Mouse (Mus musculus) v-Abl transformed pro-B cells (cell line): ENCODE data around the gene Eif2ak2.

Experiments
- in situ Hi-C, 2 experiments: fragments of 400-800 bp; cut with MboI; formaldehyde crosslinking; loops; one replicate each; pipeline ENCODE4 v1.15.1; 2025; ENCODE audit not compliant: unreplicated experiment in 2 of 2

Eif2ak2 gene

GRCm38 (mm10) chr17:78882401-78883112, at the start of gene Eif2ak2:
Eif2ak2 (minus strand) TSS chr17:78882573.
- in situ Hi-C loops, result loop anchor here in 1 of 2 experiments (25.0 kb wide), 1 partner anchor 480 kb away; the partner anchor contains the start of gene Cdc42ep3

DNA sequence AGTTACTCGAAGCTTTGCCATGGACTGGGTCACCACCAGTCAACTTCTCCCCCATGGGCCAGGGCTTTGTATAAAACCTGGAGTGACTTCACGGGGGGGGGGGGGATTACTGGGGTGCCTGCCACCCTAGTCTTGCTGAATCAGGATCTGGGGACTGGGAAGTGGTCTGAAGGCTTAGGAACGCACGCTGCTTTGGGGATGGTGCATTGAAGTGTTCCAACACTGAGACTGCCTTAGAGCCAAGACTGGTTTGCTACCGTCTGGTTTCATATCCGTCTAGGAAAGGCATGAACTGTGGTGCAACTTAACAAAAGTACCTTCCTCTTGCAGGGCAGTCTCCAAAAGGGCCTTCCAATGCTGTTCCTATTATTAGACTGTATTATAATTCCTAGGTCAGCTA, 35.3 kb upstream of the Eif2ak2 start:
- in situ Hi-C loops, result loop anchor here in 1 of 2 experiments (25.0 kb wide), 1 partner anchor 445 kb away; the partner anchor contains the start of gene Cdc42ep3

GRCm38 (mm10) chr17:78916899-78917298, 34.5 kb upstream of the Eif2ak2 start:
- in situ Hi-C loops, result loop anchor here in 1 of 2 experiments (25.0 kb wide), 1 partner anchor 445 kb away; the partner anchor contains the start of gene Cdc42ep3

DNA sequence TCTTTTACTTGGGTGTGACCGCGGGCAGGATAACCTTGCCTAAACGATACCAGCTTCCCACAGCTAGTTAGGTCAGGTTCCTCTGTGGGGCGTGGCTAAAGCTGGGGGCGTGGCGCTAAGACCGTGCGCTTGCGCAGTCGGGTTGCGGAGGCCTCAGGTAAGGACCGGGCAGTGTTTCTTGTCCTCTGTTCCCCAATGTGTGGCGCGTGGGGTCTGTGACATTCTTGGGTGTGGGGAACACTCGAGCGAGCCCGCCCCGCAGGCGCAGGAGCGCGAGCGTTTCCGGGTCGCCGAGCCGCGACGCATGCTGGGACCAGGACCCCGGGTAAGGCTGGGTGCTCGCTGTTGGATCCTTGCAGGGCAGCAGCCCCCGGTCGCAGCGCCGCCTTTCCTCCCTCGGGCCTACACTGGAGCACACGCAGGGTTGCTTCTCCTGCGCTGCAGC, 34.0 kb upstream of the Eif2ak2 start, which contains the start of gene Cebpzos:
TSS of gene Cebpzos (plus strand) at position 132 of the 445 bp plus-strand sequence.
- in situ Hi-C loops, result loop anchor here in 1 of 2 experiments (25.0 kb wide), 1 partner anchor 446 kb away; the partner anchor contains the start of gene Cdc42ep3

DNA sequence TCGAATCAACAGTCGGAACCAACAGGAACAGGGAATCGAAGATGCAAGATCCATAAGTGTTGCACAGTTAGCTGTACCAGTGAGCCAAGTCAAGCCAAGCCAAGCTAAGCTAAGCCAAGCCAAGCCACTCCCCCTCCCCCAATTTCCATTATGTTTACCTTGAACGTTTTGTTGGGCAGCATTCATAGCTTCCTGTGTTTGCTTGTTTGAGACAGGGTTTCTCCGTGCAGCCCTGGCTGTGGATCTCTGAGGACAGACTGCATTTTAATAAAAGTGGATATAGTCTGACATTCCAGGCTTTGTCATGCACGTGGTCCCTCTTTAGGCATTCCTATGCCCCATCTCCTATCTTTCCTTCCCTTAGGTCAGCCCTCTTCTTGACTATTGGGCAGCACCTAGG, 33.4 kb upstream of the Eif2ak2 start:
- in situ Hi-C loops, result loop anchor here in 1 of 2 experiments (25.0 kb wide), 1 partner anchor 447 kb away; the partner anchor contains the start of gene Cdc42ep3

- in situ Hi-C loops, result loop anchor here in 1 of 2 experiments (25.0 kb wide), 1 partner anchor 448 kb away; the partner anchor contains the start of gene Cdc42ep3
Observed at GRCm38 (mm10) chr17:78913921-78914320, 31.5 kb upstream of the Eif2ak2 start.

DNA sequence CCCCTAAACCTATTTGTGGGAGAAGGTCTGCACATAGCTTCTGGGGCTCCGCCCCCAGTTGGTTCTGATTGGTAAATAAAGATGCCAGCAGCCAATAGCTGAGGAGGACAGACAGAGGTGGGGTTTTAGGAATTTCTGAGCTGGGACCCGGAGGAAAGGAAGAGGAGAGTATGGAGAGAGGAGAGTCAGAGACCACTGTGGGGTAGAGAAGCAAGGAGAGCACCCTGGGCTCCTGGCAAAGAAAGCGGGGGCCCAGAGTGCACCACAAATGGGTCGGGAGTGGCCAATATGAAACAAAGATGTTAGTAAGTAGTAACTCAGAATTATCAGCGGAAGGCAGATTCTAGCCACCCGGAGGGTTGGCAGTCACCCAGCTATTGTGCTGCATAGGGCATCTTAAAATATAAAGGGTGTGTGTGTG, 30.5 kb upstream of the Eif2ak2 start:
- in situ Hi-C loops, result loop anchor here in 1 of 2 experiments (25.0 kb wide), 1 partner anchor 449 kb away; the partner anchor contains the start of gene Cdc42ep3

- in situ Hi-C loops, result loop anchor here in 1 of 2 experiments (25.0 kb wide), 1 partner anchor 453 kb away; the partner anchor contains the start of gene Cdc42ep3
Observed at GRCm38 (mm10) chr17:78909374-78909773, 27.0 kb upstream of the Eif2ak2 start.

GRCm38 (mm10) chr17:78906892-78907291, 24.5 kb upstream of the Eif2ak2 start, which contains the start of gene Sult6b1:
Sult6b1 (minus strand) TSS chr17:78906992.
- in situ Hi-C loops, result loop anchor here in 1 of 2 experiments (25.0 kb wide), 1 partner anchor 455 kb away; the partner anchor contains the start of gene Cdc42ep3

GRCm38 (mm10) chr17:78903158-78903557, 20.8 kb upstream of the Eif2ak2 start:
- in situ Hi-C loops, result loop anchor here in 1 of 2 experiments (5.0 to 25.0 kb wide), 2 partner anchors 459 to 669 kb away; partner anchors contain the start of gene Cdc42ep3

GRCm38 (mm10) chr17:78895394-78895793, 13.0 kb upstream of the Eif2ak2 start:
- in situ Hi-C loops, result loop anchor here in 1 of 2 experiments (5.0 to 25.0 kb wide), 3 partner anchors 467 to 679 kb away; partner anchors contain the start of gene Cdc42ep3

DNA sequence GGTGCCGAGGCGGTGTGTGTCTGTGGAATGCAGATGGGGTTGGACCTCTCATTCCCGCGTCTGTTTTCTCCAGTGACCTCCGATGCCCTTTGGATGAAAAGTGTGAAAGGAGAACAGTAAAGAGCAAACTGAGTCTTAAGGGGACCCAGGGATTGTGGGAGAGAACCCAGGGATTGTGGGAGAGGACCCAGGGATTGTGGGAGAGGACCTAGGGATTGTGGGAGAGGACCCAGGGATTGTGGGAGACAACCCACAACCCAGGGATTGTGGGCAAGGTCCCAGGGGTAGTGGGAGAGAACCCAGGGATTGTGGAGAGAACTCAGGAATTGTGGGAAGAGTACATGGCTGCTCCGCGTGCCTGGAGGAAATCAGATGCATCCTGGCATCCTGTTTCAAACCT, 12.6 kb upstream of the Eif2ak2 start:
- in situ Hi-C loops, result loop anchor here in 1 of 2 experiments (5.0 to 25.0 kb wide), 3 partner anchors 467 to 680 kb away; partner anchors contain the start of gene Cdc42ep3

- in situ Hi-C loops, result loop anchor here in 1 of 2 experiments (10.0 to 25.0 kb wide), 2 partner anchors 471 to 684 kb away; partner anchors contain the start of gene Cdc42ep3
Observed at GRCm38 (mm10) chr17:78891020-78891419, 8.6 kb upstream of the Eif2ak2 start.

GRCm38 (mm10) chr17:78889184-78889583, 6.8 kb upstream of the Eif2ak2 start:
- in situ Hi-C loops, result loop anchor here in 1 of 2 experiments (25.0 kb wide), 1 partner anchor 473 kb away; the partner anchor contains the start of gene Cdc42ep3

DNA sequence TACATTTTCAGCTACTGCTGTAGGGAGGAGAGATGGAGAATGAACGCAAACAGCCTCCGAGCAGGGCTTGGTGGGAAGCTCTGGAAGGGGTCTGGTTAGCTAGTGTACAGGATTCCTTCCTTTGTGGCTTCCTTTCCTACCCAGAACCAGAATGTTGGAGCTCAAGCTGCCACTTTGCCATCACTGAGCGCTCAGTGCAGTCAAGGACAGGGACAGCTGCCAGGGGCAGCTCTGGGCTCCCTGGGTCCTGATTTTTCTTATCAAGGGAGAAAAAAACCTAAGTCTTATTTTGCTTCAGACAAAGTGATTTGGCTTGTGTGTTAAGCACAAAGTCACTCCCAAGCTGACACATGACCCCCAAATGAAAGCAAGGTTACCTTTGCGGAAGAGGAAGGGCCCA, 6.2 kb upstream of the Eif2ak2 start:
- in situ Hi-C loops, result loop anchor here in 1 of 2 experiments (25.0 kb wide), 1 partner anchor 474 kb away; the partner anchor contains the start of gene Cdc42ep3

DNA sequence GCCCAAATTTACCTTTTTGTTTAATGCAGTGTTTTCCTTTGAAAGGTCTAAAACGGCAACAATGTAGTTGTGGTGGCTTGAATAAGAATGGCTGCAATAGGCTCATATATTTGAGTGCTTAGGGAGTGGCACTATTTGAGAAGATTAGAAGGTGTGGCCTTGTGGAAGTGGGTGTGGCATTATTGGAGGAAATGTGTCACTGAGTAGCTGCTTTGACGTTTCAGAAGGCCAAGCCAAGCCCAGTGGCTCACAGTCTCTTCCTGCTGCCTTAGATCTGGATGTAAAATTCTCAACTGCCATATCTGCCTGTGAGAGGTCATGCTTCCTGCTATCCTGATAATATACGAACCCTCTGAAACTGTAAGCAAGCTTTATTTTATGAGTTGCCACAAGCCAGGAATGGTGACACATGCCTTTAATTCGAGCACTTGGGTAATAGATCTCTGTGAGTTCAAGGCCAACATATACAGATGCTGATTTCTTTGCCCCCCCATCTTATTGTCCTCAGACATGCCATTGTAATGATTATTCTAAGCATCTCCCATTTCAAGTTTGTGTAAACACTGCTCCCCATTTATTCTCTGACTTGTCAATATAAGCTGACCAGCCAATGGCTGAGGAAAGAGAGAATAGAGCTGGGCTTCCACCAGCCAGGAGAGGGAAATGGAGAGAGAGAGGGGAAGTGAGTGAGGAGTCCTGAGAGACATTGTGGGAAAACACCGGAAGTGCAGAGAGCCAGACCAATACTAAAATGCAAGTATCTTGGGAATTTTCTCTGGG, 3.1 kb upstream of the Eif2ak2 start:
- in situ Hi-C loops, result loop anchor here in 1 of 2 experiments (25.0 kb wide), 1 partner anchor 477 kb away; the partner anchor contains the start of gene Cdc42ep3

GRCm38 (mm10) chr17:78883291-78883690, 918 bp upstream of the Eif2ak2 start:
- in situ Hi-C loops, result loop anchor here in 1 of 2 experiments (25.0 kb wide), 1 partner anchor 479 kb away; the partner anchor contains the start of gene Cdc42ep3

DNA sequence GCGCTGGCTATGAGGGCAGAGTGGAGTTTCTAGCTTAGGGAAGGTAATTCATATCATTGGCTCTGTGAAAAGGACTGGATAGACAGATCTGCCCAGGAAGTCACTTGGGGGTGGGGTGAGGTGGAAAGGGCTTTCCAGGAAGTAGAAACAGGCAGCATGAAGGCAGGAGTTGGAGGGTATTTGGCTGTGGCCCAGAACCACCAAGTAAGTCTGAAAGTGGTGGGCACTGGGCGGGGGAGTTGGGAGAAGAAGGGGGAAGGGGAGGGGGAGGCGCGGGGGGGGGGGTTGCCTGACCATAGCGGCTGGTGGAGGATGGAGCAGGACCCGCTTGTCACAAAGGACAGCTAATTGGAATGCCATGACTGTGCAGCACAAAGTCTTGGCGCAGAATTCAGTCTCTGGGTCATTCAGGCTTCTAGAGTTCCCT, 482 bp downstream of the Eif2ak2 start:
- in situ Hi-C loops, result loop anchor here in 1 of 2 experiments (25.0 kb wide), 1 partner anchor 480 kb away; the partner anchor contains the start of gene Cdc42ep3

- in situ Hi-C loops, result no loop called here
Observed at GRCm38 (mm10) chr17:78873886-78874285, 8.5 kb downstream of the Eif2ak2 start.
